Mouse (Mus musculus) neutrophil, adult 5-6 weeks (primary cell): ENCODE results near the gene Ephx3. TPM values are rescaled to one million over a fixed set of nuclear protein-coding genes. Genes with fewer than 3 reads are reported as not detected.

Experiments
- ATAC-seq: fragments of 151-379, 151-347 bp; 2 replicates; pipeline ENCODE4 v1.8.0; 2017; ENCODE audit warnings: mild to moderate bottlenecking, moderate TSS enrichment; ENCODE audit not compliant: insufficient number of reproducible peaks, poor library complexity, low FRiP score, severe bottlenecking; ENCODE audit errors: extremely low read depth
- total RNA-seq: library from RNA; stranded (forward); fragments of 200-1000 nt; gene quantifications from 2 replicates; pipeline ENCODE4 v1.2.3, GENCODE M21; 2017

The Ephx3 gene
- total RNA-seq, 1 experiment from 2014 or later, result 0.58 TPM

- ATAC-seq, result no peak
Measured at GRCm38 (mm10) chr17:32179621-32180491, 9.5 kb downstream of the Ephx3 start.

- ATAC-seq, result no peak
Measured at GRCm38 (mm10) chr17:32176919-32177318, 12.4 kb downstream of the Ephx3 start.

- ATAC-seq, result no peak
Measured at GRCm38 (mm10) chr17:32173166-32173565, 16.2 kb downstream of the Ephx3 start.

- ATAC-seq, result no peak
Measured at GRCm38 (mm10) chr17:32172485-32172884, 16.9 kb downstream of the Ephx3 start.

- ATAC-seq, result no peak
Measured at GRCm38 (mm10) chr17:32169518-32170225, 19.7 kb downstream of the Ephx3 start.

- no peak for ATAC-seq
Measured at GRCm38 (mm10) chr17:32166687-32167086, 22.7 kb downstream of the Ephx3 start, which contains the start of gene Notch3. Gene Notch3 (minus strand): TSS chr17:32166852.

GRCm38 (mm10) chr17:32165803-32166595 lies 23.4 kb downstream of the Ephx3 start:
- no peak for ATAC-seq

- ATAC-seq, result no peak
Measured at GRCm38 (mm10) chr17:32165266-32165802, 24.0 kb downstream of the Ephx3 start.

GRCm38 (mm10) chr17:32164780-32165179 lies 24.6 kb downstream of the Ephx3 start:
- no peak for ATAC-seq

GRCm38 (mm10) chr17:32163910-32164650 lies 25.3 kb downstream of the Ephx3 start:
- ATAC-seq, result peak; percentile 62

- ATAC-seq, result no peak
Measured at GRCm38 (mm10) chr17:32162112-32162850, 27.1 kb downstream of the Ephx3 start.

GRCm38 (mm10) chr17:32160882-32161281 lies 28.5 kb downstream of the Ephx3 start:
- ATAC-seq, result no peak

GRCm38 (mm10) chr17:32158841-32159240 lies 30.5 kb downstream of the Ephx3 start:
- ATAC-seq, result no peak

- ATAC-seq, result no peak
Measured at GRCm38 (mm10) chr17:32146718-32147117, 42.6 kb downstream of the Ephx3 start.

GRCm38 (mm10) chr17:32142907-32143854 lies 46.2 kb downstream of the Ephx3 start:
- peak; percentile 68 for ATAC-seq

GRCm38 (mm10) chr17:32142234-32142633 lies 47.1 kb downstream of the Ephx3 start:
- ATAC-seq, result no peak
